Mouse (Mus musculus) lung, embryonic 16.5 days (tissue): Measurements from ENCODE around the gene Gabra5. TPM values are rescaled to one million over a fixed set of nuclear protein-coding genes. Genes with fewer than 3 reads are reported as not detected.

Experiments
- ATAC-seq: fragments of 200-750 bp; cut with Nextera tagmentation; 2 replicates; pipeline ENCODE4 v1.8.0; 2017; ENCODE audit warnings: low read depth, mild to moderate bottlenecking, moderate library complexity
- H3K27ac ChIP-seq: fragments of 300-500 bp; sonication (generic); 2 replicates; pipeline ENCODE4 v1.5.1; 2014; ENCODE audit warnings: mild to moderate bottlenecking, control low read depth, low read length
- H3K27me3 ChIP-seq: fragments of 300-500 bp; sonication (generic); 2 replicates; pipeline ENCODE4 v1.6.1; 2014; ENCODE audit warnings: low read depth, low read length, mixed read lengths; ENCODE audit not compliant: control insufficient read depth, insufficient read depth
- H3K36me3 ChIP-seq: fragments of 300-500 bp; sonication (generic); 2 replicates; pipeline ENCODE4 v1.6.1; 2014; ENCODE audit warnings: low read length; ENCODE audit not compliant: control insufficient read depth, insufficient read depth
- H3K4me1 ChIP-seq: fragments of 300-500 bp; sonication (generic); replicated peaks from 2 replicates; pipeline ENCODE4 v1.6.1; 2014; ENCODE audit warnings: low read length, mixed read lengths; ENCODE audit not compliant: control insufficient read depth, insufficient read depth
- H3K4me2 ChIP-seq: fragments of 300-500 bp; sonication (generic); 2 replicates; pipeline ENCODE4 v1.6.1; 2014; ENCODE audit warnings: low read depth, low read length, control low read depth
- H3K4me3 ChIP-seq: fragments of 300-500 bp; sonication (generic); 2 replicates; pipeline ENCODE4 v1.5.1; 2014; ENCODE audit warnings: mild to moderate bottlenecking, low read length, control low read depth
- H3K9ac ChIP-seq: fragments of 300-500 bp; sonication (generic); 2 replicates; pipeline ENCODE4 v1.6.1; 2014; ENCODE audit warnings: low read length, control low read depth
- H3K9me3 ChIP-seq: fragments of 300-500 bp; sonication (generic); 2 replicates; pipeline ENCODE4 v1.6.1; 2016; ENCODE audit warnings: low read length; ENCODE audit not compliant: control insufficient read depth
- whole genome bisulfite sequencing: fragments of 180-500 bp; shearing (Covaris S2); extraction: QIAGEN DNeasy Blood & Tissue Kit; methylation state at CpG from one replicate; pipeline ENCODE4 v1.1.7; 2014; 5-methylcytosine and 5-hydroxymethylcytosine counted together
- polyA plus RNA-seq: library from polyadenylated mRNA; unstranded; fragments of >200 nt; fragmentation: Nextera tagmentation; extraction: Ambion mirVana; gene quantifications from 2 replicates; pipeline ENCODE4 v1.2.1, GENCODE M21; 2015

The Gabra5 gene
- polyA plus RNA-seq, 1 experiment from 2014 or later = not detected

GRCm38 (mm10) chr7:57357871-57358540 is 151.9 kb downstream of the Gabra5 start:
- Histone ChIP-seq H3K27me3 (no peaks in the 10 kb centered on the region), H3K9ac (no peak overlapping the region), H3K4me2 (no peak overlapping the region), H3K4me1 (no peaks in the 10 kb centered on the region), H3K36me3 (no peaks in the 10 kb centered on the region), H3K9me3 (no peaks in the 10 kb centered on the region), H3K4me3 (no peak overlapping the region), H3K27ac (no peak overlapping the region)
- ATAC-seq = no peak
- 53% methylated on average over 6 of the region's 6 CpGs for WGBS

Other genes with a start within 250 kb of the Gabra5 start
- 0.25 and 0.28 TPM in 2 replicates for gene Gabrg3, start 122.9 kb downstream of the Gabra5 start, polyA plus RNA-seq
- gene Gabrb3, start 90.4 kb downstream of the Gabra5 start, polyA plus RNA-seq = 0.36 and 0.59 TPM in 2 replicates